ENCODE assay signal across 8 mouse cellular contexts in the genomic region with DNA sequence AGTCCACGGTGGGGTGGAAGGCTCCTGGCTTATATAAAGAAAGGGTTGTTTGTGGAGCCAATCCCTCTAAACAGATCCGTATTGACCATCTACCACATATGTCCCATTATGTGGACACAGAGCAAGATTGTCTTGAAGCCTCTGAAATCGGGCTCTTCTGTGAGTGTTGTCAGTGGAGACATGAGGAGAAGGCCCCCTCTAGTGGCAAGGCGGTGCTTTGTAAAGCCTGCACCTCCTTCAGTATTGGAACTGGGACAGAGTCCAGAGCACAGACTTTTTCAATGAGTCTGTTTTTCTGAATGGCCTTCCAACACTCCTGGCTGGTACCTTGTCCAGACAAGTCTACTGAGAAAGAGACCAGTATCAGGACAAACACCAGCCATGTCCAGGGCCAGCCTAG. TPM values are rescaled to one million over a fixed set of nuclear protein-coding genes. Genes with fewer than 3 reads are reported as not detected.
DNase-seq lines count a peak whose midpoint lies in the region; TF ChIP-seq lines count a peak whose summit lies in the region.

No protein-coding gene starts in this region.

- TF ChIP-seq EP300 in MEL (IDR thresholded peaks at IDR 0.05; ENCODE audit: low read depth in 1 of 2, low read length in 2 of 2): no peak

- no peaks in the 10 kb centered on the region for H3K4me1 ChIP-seq in MEL (ENCODE audit: control insufficient read depth in 1 of 2, insufficient read depth in 2 of 2, low read length in 2 of 2)

- no peak overlapping the region for H3K27ac ChIP-seq in MEL (ENCODE audit: control insufficient read depth, low read depth, low read length)

- TF ChIP-seq CTCF in MEL (IDR thresholded peaks at IDR 0.05 in 2 of 3, conservative IDR thresholded peaks at IDR 0.05 in 1 of 3; ENCODE audit: control insufficient read depth in 1 of 3, insufficient read depth in 1 of 3, low read depth in 2 of 3, low read length in 3 of 3, poor library complexity in 1 of 3, severe bottlenecking in 1 of 3): peak; percentile 70 to 87 (median 85)

- no peaks in the 10 kb centered on the region for H3K9me3 ChIP-seq in MEL (replicated peaks; ENCODE audit: insufficient read depth, low read length)

- H3K9ac ChIP-seq in MEL (ENCODE audit: control insufficient read depth, low read depth, low read length, poor library complexity, severe bottlenecking): no peak overlapping the region

- H3K27me3 ChIP-seq in MEL (ENCODE audit: control insufficient read depth in 1 of 2, insufficient read depth in 2 of 2, low read length in 2 of 2): peaks cover 0 to 5% of the 10 kb centered on the region in 2 experiments; a peak in 2 of 4 replicates

- H3K79me2 ChIP-seq in MEL (ENCODE audit: control insufficient read depth, insufficient read depth, low read length, poor library complexity): no peaks in the 10 kb centered on the region

- peak; percentile 15 for DNase-seq in gastrocnemius, adult 18-20 months (ENCODE audit: low spot score)
- no peak for DNase-seq in gastrocnemius, postnatal 36 days
- DNase-seq in MEL (ENCODE audit: low read depth, low spot score): peak; percentile 66
- peak; percentile 92 to 94 for DNase-seq in cerebellum, postnatal 10 days
- DNase-seq in frontal cortex, postnatal 25 days (ENCODE audit: low spot score in 2 of 2): peak; percentile 36 to 56
- DNase-seq in layer of hippocampus, adult 18-20 months (ENCODE audit: low spot score in 2 of 2): peak; percentile 56 to 81
- peak; percentile 54 for DNase-seq in lung, postnatal 14 days
- peak; percentile 69 for DNase-seq in right cerebral cortex, postnatal 4 days

- peak; percentile 85 for TF ChIP-seq RAD21 in MEL (IDR thresholded peaks at IDR 0.05; ENCODE audit: low read depth, low read length)

- no peaks in the 10 kb centered on the region for H3K36me3 ChIP-seq in MEL (ENCODE audit: control insufficient read depth in 1 of 2, insufficient read depth in 2 of 2, low read length in 2 of 2)

- TF ChIP-seq POLR2A in MEL (IDR thresholded peaks at IDR 0.05; ENCODE audit: control insufficient read depth in 1 of 2, insufficient read depth in 1 of 2, low read depth in 1 of 2, low read length in 2 of 2, poor library complexity in 1 of 2): no peak

- no peak overlapping the region for H3K4me3 ChIP-seq in MEL (ENCODE audit: control insufficient read depth in 1 of 2, insufficient read depth in 1 of 2, low read depth in 2 of 2, low read length in 2 of 2)

- intact Hi-C loops in gastrocnemius, postnatal 36 days (cut with DNase I): no loop called here

TF ChIP-seq in MEL, 35 proteins besides CTCF, POLR2A, EP300 and RAD21:
- TF ChIP-seq SMC3 (IDR thresholded peaks at IDR 0.05; ENCODE audit: low read depth, low read length) (peak; percentile 81), USF1 (IDR thresholded peaks at IDR 0.05; ENCODE audit: low read depth, low read length) (no peak), ZC3H11A (IDR thresholded peaks at IDR 0.05; ENCODE audit: low read depth, low read length) (peak; percentile 68)

RNA-seq across cellular contexts. Expression of a gene that starts 7.2 kb away (rescaled TPM):
- not detected for total RNA-seq in gastrocnemius, adult 18-20 months (2021)
- total RNA-seq in gastrocnemius, postnatal 36 days (2021): not detected
- not detected in 2 replicates for total RNA-seq in MEL (2012; rRNA removed)
- polyA plus RNA-seq in MEL (2012; ENCODE audit: insufficient read depth in 1 of 2, insufficient read length in 2 of 2, low read depth in 1 of 2, low replicate concordance in 2 of 2, missing spikeins in 1 of 2): not detected
- total RNA-seq in layer of hippocampus, adult 18-20 months (2021): not detected

RNA-seq across cellular contexts. Expression of a gene that starts 8.3 kb away (rescaled TPM):
- total RNA-seq in gastrocnemius, adult 18-20 months (2021): not detected
- not detected for total RNA-seq in gastrocnemius, postnatal 36 days (2021)
- not detected in 2 replicates for total RNA-seq in MEL (2012; rRNA removed)
- polyA plus RNA-seq in MEL (2012; ENCODE audit: insufficient read depth in 1 of 2, insufficient read length in 2 of 2, low read depth in 1 of 2, low replicate concordance in 2 of 2, missing spikeins in 1 of 2): not detected
- total RNA-seq in layer of hippocampus, adult 18-20 months (2021): not detected

RNA-seq across cellular contexts. Expression of a gene that starts 40.3 kb away (rescaled TPM):
- total RNA-seq in gastrocnemius, adult 18-20 months (2021): 1 to 10 TPM; 3.9 to 4.2 TPM
- total RNA-seq in gastrocnemius, postnatal 36 days (2021): 1 to 10 TPM; 3.8 to 4.5 TPM
- 12.5 and 15.1 TPM in 2 replicates for total RNA-seq in MEL (2012; rRNA removed)
- polyA plus RNA-seq in MEL (2012; ENCODE audit: insufficient read depth in 1 of 2, insufficient read length in 2 of 2, low read depth in 1 of 2, low replicate concordance in 2 of 2, missing spikeins in 1 of 2): 100 to 1,000 TPM in 1 of 2 experiments, 10 to 100 TPM in 1; 15.4 to 186 TPM
- total RNA-seq in layer of hippocampus, adult 18-20 months (2021): 10 to 100 TPM; 20.8 to 24.9 TPM

Comparison
In these comparisons a context has a peak if more than half of its experiments do, and no peak if none do; other contexts are left out.
1. DNase-seq: peak in gastrocnemius, adult 18-20 months (single experiment), MEL (single experiment), cerebellum, postnatal 10 days (2 of 2), frontal cortex, postnatal 25 days (2 of 2), layer of hippocampus, adult 18-20 months (2 of 2), lung, postnatal 14 days (single experiment) and right cerebral cortex, postnatal 4 days (single experiment); none in gastrocnemius, postnatal 36 days (0 of 2).